Mouse (Mus musculus): ENCODE results near the gene Ppig. TPM values are rescaled to one million over a fixed set of nuclear protein-coding genes. Genes with fewer than 3 reads are reported as not detected.

Gene Ppig
- polyA plus RNA-seq (2017; shearing (Covaris generic)), result 183 TPM

DNA sequence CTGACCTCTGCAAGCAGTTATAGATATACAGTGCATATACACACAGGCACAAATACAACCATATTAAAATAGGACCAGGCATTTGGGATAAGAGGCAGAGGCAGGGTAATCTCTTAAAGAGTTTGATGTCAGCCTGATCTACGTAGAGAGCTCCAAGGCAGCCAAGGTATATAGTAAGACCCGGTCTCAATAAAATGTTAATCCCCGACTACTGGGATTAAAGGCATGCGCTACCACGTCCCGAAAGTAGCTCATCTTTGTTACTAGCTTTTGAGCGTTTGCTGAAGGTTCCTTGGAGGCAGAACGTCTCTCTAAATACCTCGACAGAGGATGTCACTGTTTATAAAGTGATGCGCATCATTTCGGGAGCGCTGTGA lies at the start of gene Ppig:
Gene Ppig (plus strand): TSS at position 273 of the 377 bp plus-strand sequence.

DNA sequence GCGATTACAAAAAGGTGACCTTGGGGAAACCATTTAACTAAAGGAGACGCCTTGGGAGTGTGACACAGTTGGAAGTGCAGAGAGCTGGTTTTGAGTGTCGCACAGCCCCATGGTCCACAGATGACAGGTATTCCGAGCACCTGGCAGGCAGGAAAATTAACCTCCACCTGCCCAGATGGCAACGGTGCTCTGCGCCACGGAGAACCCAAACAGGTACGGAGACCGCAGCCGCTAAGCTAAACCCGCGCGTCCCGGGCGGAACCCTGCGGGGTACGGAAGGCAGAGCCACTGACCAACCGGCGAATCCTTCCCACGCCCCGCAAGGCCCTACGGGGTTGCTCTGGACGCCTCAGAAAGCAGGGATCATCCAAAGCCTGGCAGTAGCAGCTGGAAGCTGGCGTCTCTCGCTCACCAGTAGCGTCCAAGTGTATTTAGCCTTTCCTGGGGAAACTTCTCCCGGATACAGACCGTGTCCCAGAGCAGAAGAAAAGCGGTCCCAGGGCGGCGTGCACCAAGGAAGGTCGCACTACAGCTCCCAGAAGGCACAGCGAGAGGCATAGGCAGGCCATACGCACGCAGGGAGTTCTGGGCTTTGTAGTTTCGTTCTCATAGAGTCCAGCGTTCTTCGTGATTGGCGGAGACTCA lies 9.2 kb upstream of the Ppig start, which contains the start of gene Fastkd1:
Gene Fastkd1 (minus strand): TSS at position 536 of the 645 bp plus-strand sequence.

DNA sequence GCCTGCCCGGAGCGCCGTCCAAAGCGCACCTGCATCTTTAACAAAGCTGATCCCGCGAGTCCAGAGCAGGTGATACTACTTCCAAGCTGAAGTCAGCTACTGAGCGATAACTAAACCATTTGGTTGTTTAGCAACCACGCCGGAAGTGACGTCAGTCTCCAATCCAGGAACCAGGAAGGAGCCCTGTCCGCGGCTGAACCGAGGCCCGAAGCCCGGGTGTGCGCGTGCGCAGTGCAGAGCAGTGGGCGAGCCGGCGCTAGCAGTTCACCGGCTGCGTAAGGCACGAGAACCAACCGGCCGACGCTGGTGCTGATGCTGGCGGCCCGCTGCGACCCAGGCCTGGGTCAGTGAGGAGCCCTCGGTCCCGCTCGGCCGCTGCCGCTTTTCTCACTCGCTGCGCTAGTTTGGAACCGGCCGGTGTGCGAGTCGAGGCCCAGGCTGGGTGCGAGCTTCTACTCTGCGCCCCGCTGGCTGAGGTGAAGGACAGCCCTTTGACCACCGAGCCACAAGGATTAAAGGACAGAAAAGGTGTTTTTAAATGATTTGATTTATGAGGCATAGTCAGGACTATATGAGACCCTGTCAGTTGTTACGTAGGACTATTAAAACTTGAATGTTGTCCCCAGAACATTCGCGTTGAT lies 67.2 kb downstream of the Ppig start, which contains the start of the genes Ccdc173 and Phospho2:
Gene Ccdc173 (minus strand): TSS at position 147 of the 641 bp plus-strand sequence.
Gene Phospho2 (plus strand): TSS at position 195 of the 641 bp plus-strand sequence.

Other genes starting within 250 kb of the Ppig start
- gene Lrp2, start 136.5 kb upstream of the Ppig start, polyA plus RNA-seq (2017; shearing (Covaris generic)), result not detected
- gene Bbs5, start 75.4 kb upstream of the Ppig start, polyA plus RNA-seq (2017; shearing (Covaris generic)), result not detected
- gene Klhl41, start 52.4 kb upstream of the Ppig start, polyA plus RNA-seq (2017; shearing (Covaris generic)), result not detected
- 13.1 TPM for gene Fastkd1, start 9.0 kb upstream of the Ppig start, polyA plus RNA-seq (2017; shearing (Covaris generic))
- 3.5 TPM for gene Ccdc173, start 67.0 kb downstream of the Ppig start, polyA plus RNA-seq (2017; shearing (Covaris generic))
- 43.5 TPM for gene Phospho2, start 67.1 kb downstream of the Ppig start, polyA plus RNA-seq (2017; shearing (Covaris generic))
- 0.32 TPM for gene Klhl23, start 99.4 kb downstream of the Ppig start, polyA plus RNA-seq (2017; shearing (Covaris generic))
- 334 TPM for gene Ssb, start 139.0 kb downstream of the Ppig start, polyA plus RNA-seq (2017; shearing (Covaris generic))
- gene Mettl5, start 163.1 kb downstream of the Ppig start, polyA plus RNA-seq (2017; shearing (Covaris generic)), result 35.0 TPM
- 8.9 TPM for gene Ubr3, start 174.7 kb downstream of the Ppig start, polyA plus RNA-seq (2017; shearing (Covaris generic))

All from activated CD4-positive, CD25-positive, alpha-beta regulatory T cell, adult 9 weeks (primary cell).